Mouse (Mus musculus): Measurements from ENCODE around the gene AC141477.1. TPM values are rescaled to one million over a fixed set of nuclear protein-coding genes. Genes with fewer than 3 reads are reported as not detected.
A peak's percentile ranks its signal among the peaks of the same experiment; 100 is the strongest.

AC141477.1 gene
- polyA plus RNA-seq, 1 experiment = not detected

GRCm38 (mm10) chr10:76433925-76434324, 6.3 kb downstream of the AC141477.1 start:
- Histone ChIP-seq H3K27ac (ENCODE audit: insufficient read depth, low read length) (no peak overlapping the region), H3K4me3 (ENCODE audit: insufficient read depth, low read length) (no peak overlapping the region), H3K4me1 (ENCODE audit: control insufficient read depth, insufficient read depth, low read length) (no peaks in the 10 kb centered on the region)
- TF ChIP-seq POLR2A (IDR thresholded peaks at IDR 0.05; ENCODE audit: extremely low read depth, insufficient read depth, low read length) = no peak
- no peak for TF ChIP-seq CTCF (IDR thresholded peaks at IDR 0.05; ENCODE audit: extremely low read depth, insufficient read depth, low read length)

GRCm38 (mm10) chr10:76425674-76426073, 14.6 kb downstream of the AC141477.1 start:
- TF ChIP-seq POLR2A (IDR thresholded peaks at IDR 0.05; ENCODE audit: extremely low read depth, insufficient read depth, low read length) = no peak
- TF ChIP-seq CTCF (IDR thresholded peaks at IDR 0.05; ENCODE audit: extremely low read depth, insufficient read depth, low read length) = no peak
- Histone ChIP-seq H3K4me1 (ENCODE audit: control insufficient read depth, insufficient read depth, low read length) (no peaks in the 10 kb centered on the region), H3K4me3 (ENCODE audit: insufficient read depth, low read length) (no peak overlapping the region), H3K27ac (ENCODE audit: insufficient read depth, low read length) (no peak overlapping the region)

GRCm38 (mm10) chr10:76416811-76417210, 23.4 kb downstream of the AC141477.1 start:
- Histone ChIP-seq H3K27ac (ENCODE audit: insufficient read depth, low read length) (no peak overlapping the region), H3K4me1 (ENCODE audit: control insufficient read depth, insufficient read depth, low read length) (peaks cover 7% of the 10 kb centered on the region), H3K4me3 (ENCODE audit: insufficient read depth, low read length) (no peak overlapping the region)
- TF ChIP-seq POLR2A (IDR thresholded peaks at IDR 0.05; ENCODE audit: extremely low read depth, insufficient read depth, low read length) = 0 out of 2 replicates have a peak, but pooled peaks have one; percentile 9
- TF ChIP-seq CTCF (IDR thresholded peaks at IDR 0.05; ENCODE audit: extremely low read depth, insufficient read depth, low read length) = no peak

- no peak for TF ChIP-seq CTCF (IDR thresholded peaks at IDR 0.05; ENCODE audit: extremely low read depth, insufficient read depth, low read length)
- no peak for TF ChIP-seq POLR2A (IDR thresholded peaks at IDR 0.05; ENCODE audit: extremely low read depth, insufficient read depth, low read length)
- H3K4me3 ChIP-seq (ENCODE audit: insufficient read depth, low read length) = no peak overlapping the region
- peak overlapping the region; percentile 71; the same call in 1 of the 2 replicates for H3K27ac ChIP-seq (ENCODE audit: insufficient read depth, low read length)
- H3K4me1 ChIP-seq (ENCODE audit: control insufficient read depth, insufficient read depth, low read length) = no peaks in the 10 kb centered on the region
Observed at GRCm38 (mm10) chr10:76408520-76408919, 31.7 kb downstream of the AC141477.1 start.

- no peaks in the 10 kb centered on the region for H3K4me1 ChIP-seq (ENCODE audit: control insufficient read depth, insufficient read depth, low read length)
- TF ChIP-seq POLR2A (IDR thresholded peaks at IDR 0.05; ENCODE audit: extremely low read depth, insufficient read depth, low read length) (no peak), CTCF (IDR thresholded peaks at IDR 0.05; ENCODE audit: extremely low read depth, insufficient read depth, low read length) (no peak)
- H3K27ac ChIP-seq (ENCODE audit: insufficient read depth, low read length) = no peak overlapping the region
- no peak overlapping the region for H3K4me3 ChIP-seq (ENCODE audit: insufficient read depth, low read length)
Observed at GRCm38 (mm10) chr10:76392596-76392995, 47.6 kb downstream of the AC141477.1 start.

- H3K4me3 ChIP-seq (ENCODE audit: insufficient read depth, low read length) = no peak overlapping the region
- no peak overlapping the region for H3K27ac ChIP-seq (ENCODE audit: insufficient read depth, low read length)
- no peaks in the 10 kb centered on the region for H3K4me1 ChIP-seq (ENCODE audit: control insufficient read depth, insufficient read depth, low read length)
- TF ChIP-seq POLR2A (IDR thresholded peaks at IDR 0.05; ENCODE audit: extremely low read depth, insufficient read depth, low read length) = no peak
- peak; percentile 55 for TF ChIP-seq CTCF (IDR thresholded peaks at IDR 0.05; ENCODE audit: extremely low read depth, insufficient read depth, low read length)
Observed at GRCm38 (mm10) chr10:76391786-76392185, 48.5 kb downstream of the AC141477.1 start.

GRCm38 (mm10) chr10:76391166-76391565, 49.1 kb downstream of the AC141477.1 start:
- TF ChIP-seq CTCF (IDR thresholded peaks at IDR 0.05; ENCODE audit: extremely low read depth, insufficient read depth, low read length) = no peak
- no peak for TF ChIP-seq POLR2A (IDR thresholded peaks at IDR 0.05; ENCODE audit: extremely low read depth, insufficient read depth, low read length)
- H3K27ac ChIP-seq (ENCODE audit: insufficient read depth, low read length) = no peak overlapping the region
- no peaks in the 10 kb centered on the region for H3K4me1 ChIP-seq (ENCODE audit: control insufficient read depth, insufficient read depth, low read length)
- no peak overlapping the region for H3K4me3 ChIP-seq (ENCODE audit: insufficient read depth, low read length)

Other genes with a start within 250 kb of the AC141477.1 start
- 79.9 and 81.2 TPM in 2 replicates for gene Prmt2, start 202.6 kb downstream of the AC141477.1 start, polyA plus RNA-seq (2012; rRNA removed)
- gene S100b, start 186.6 kb downstream of the AC141477.1 start, polyA plus RNA-seq (2012; rRNA removed) = 238 and 260 TPM in 2 replicates
- gene Dip2a, start 95.2 kb downstream of the AC141477.1 start, polyA plus RNA-seq (2012; rRNA removed) = 48.7 and 49.2 TPM in 2 replicates
- 25.2 and 29.3 TPM in 2 replicates for gene Pcnt, start 2.3 kb upstream of the AC141477.1 start, polyA plus RNA-seq (2012; rRNA removed)
- gene 2610028H24Rik, start 8.6 kb upstream of the AC141477.1 start, polyA plus RNA-seq (2012; rRNA removed) = 0.23 TPM in 1 of 2 replicates, not detected in the other
- gene Mcm3ap, start 28.5 kb upstream of the AC141477.1 start, polyA plus RNA-seq (2012; rRNA removed) = 56.0 and 59.4 TPM in 2 replicates
- 3.6 and 3.8 TPM in 2 replicates for gene Ybey, start 28.7 kb upstream of the AC141477.1 start, polyA plus RNA-seq (2012; rRNA removed)
- 30.9 and 31.0 TPM in 2 replicates for gene Lss, start 91.1 kb upstream of the AC141477.1 start, polyA plus RNA-seq (2012; rRNA removed)
- 0.09 and 0.42 TPM in 2 replicates for gene Spatc1l, start 121.8 kb upstream of the AC141477.1 start, polyA plus RNA-seq (2012; rRNA removed)
- gene Ftcd, start 135.2 kb upstream of the AC141477.1 start, polyA plus RNA-seq (2012; rRNA removed) = 0.04 and 0.06 TPM in 2 replicates
- 19.5 and 22.7 TPM in 2 replicates for gene Col6a2, start 183.2 kb upstream of the AC141477.1 start, polyA plus RNA-seq (2012; rRNA removed)

Measured in cortical plate, adult 2 months (tissue).